Mouse (Mus musculus): ENCODE data around the gene Tctex1d4.

DNA sequence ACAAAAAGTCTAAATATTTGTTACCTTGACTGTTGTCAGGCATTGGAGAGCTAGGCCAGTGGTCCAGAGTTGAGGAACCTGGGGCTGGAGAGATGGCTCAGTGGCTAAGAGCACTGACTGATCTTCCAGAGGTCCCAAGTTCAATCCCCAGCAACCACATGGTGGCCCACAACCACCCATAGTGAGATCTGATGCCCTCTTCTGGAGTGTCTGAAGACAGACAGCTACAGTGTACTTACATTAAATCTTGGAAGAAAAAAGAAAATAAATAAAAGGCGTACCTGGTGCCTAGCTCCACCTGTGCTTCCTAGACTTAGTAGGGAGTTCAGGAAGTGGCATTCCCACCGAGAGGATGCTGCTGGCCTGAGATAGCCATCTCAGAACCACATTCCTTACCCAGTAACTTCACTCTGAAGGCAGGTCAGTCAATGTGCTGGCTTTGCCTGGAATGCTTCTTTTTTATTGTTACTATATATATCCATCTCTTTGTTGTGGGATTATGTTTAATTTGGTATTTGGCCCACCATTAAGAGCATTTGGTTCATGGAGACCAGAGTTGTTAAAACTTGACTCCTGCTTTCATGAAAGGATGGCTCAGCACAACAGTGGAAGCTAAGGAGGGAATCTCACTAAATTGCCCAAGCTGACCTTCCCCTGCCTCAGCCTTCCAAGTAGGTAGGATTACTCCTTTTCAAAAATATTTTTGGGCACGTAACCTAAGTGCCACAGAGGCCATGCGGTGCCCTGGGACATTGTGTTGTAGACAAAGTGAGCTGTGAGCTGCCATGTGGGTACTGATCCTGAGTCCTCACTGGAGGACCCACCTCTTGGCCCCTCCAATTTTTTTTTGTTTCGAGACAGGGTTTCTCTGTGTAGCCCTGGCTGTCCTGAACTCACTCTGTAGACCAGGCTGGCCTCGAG is 23.0 kb downstream of the Tctex1d4 start:
- TF ChIP-seq GATA1 (IDR thresholded peaks at IDR 0.05; ENCODE audit: borderline replicate concordance, low read length) = no peak
- no peak for TF ChIP-seq FLI1 (IDR thresholded peaks at IDR 0.05; ENCODE audit: low read length)

Measured in megakaryocyte, embryonic 14.5 days (primary cell).